Mouse (Mus musculus) heart, postnatal 36 days (tissue): ENCODE results near the gene Ydjc. TPM values are rescaled to one million over a fixed set of nuclear protein-coding genes. Genes with fewer than 3 reads are reported as not detected.
"Not testable (repeated sequence)": the region's sequence is repeated elsewhere in the genome, so short reads cannot be mapped to it uniquely, and the experiment has no call there.

Source experiments
- DNase-seq, 2 experiments: peaks; one replicate each; pipeline ENCODE4 v3.0.0; 2021 to 2022
- intact Hi-C: fragments of 180-260 bp; cut with DNase I; formaldehyde crosslinking; loops from one replicate; pipeline ENCODE4 v1.15.1; 2025
- total RNA-seq, 2 experiments: library from RNA; stranded (reverse); gene quantifications; 2 replicates each; pipeline ENCODE4 v1.2.3; 2021

Gene Ydjc
- total RNA-seq, 2 experiments from 2014 or later = 1.6 to 1.7 TPM

DNA sequence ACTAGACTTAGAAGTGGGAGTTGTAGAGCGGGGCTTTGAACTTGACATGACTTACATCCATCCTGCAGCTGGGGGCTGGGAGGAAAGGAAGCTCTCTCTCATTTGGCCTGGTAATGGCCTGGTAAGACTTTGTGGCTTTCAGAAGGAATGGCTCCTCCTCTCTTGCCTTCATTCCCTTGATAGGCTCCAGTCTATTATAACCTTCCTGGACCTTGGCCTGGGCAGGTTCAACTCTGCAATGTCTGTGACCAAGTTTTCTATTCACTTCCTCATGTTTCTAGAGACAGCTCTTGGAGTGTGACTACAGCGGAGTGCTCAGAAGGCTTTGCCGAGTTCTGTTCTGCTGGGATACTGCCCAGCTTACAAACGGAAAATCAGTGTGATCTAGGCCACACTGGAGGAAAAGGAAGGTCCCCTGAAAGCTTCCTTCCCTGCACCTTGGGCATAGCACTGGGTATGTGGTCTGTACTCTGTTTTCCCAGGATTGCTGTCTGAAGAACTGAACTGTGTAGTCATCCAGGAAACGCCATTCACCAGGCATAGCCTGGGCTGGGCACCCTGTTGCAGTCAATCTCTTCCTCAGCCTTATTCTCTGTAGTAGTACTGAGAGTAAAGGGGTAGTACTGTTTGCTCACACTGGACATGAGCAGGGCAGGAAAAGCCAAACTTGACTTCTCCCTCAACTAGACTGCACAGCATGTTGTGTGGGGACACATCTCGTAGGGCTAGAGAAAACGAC lies 6.3 kb downstream of the Ydjc start:
- intact Hi-C loops = no loop called here

DNA sequence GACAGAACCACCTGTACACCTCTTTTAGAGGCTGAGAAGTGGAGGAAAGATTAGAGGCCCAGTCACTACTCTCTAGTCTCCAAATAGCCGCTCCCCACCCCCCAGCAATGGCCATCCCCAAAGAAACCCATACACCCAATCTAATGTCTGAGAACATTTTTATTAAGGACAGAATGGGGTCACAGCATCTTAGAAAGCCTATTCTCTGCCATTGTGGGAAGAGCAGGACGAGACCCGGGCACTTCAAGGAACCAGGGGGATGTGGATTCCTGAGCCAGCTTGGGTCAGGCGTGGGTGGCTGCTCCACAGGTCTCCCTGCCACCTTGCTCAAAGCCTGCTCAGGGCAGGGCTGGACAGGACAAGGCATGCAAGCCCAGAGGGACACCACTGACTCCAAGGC lies 7.5 kb downstream of the Ydjc start:
- intact Hi-C loops = no loop called here
- DNase-seq = no peak

More for the DNA sequence above, 6.3 kb downstream of the Ydjc start:
- DNase-seq = no peak

DNA sequence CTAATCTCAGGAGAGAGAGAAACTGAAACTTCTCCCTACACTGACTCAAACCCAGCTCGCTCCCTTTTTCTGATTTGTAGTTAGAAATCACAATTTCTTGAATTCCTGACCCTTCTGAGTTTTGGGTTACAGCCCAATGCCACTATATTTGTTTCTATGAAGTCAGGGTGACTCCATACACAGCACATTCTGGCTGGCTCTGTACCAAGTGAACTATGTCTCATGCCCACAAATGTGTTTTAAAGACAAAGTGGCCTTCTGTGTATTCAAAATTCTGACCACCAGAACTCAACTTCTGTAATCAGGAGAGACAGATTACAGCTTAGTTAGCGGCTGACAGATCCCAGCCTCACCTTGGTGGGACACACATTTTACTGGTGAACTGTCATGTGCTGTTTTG lies 9.9 kb downstream of the Ydjc start:
- intact Hi-C loops = no loop called here
- DNase-seq = no peak

DNA sequence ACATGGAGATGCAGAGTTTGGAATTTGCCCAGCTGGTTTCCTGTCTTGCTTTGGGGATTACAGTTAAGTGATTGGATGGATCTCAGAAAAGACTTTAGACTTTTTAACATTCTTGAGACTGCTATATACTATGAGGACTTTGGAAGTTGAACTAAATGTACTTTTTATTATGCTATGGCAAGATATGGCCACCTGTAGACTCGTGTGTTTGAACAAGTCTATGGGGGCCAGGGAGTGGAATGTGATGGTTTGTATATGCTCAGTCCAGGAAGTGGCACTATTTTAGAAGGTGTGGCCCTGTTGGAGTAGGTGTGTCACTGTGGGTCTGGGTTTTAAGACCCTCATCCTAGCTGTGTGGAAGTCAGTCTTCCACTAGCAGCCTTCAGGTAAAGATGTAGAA lies 21.1 kb downstream of the Ydjc start:
- intact Hi-C loops, DNase-seq: not testable (repeated sequence)

DNA sequence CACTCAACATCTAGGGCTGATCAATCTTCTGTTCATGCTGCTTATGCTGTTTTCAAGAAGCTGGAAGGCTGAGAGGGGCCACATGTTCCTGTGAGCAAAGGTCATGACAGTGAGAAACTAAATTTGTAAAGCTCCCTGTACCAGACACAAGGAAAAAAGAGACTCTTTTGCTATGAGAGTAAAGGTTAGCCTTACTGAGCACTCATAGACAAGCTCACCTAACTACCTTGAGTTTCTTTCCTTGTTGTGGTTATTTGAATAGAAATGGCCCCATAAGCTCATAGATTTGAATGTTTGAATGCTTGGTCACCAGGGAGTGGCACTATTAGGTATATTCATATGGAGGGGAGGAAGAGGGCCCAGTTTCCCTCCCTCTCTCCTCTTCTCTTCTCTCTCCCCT lies 22.8 kb downstream of the Ydjc start:
- intact Hi-C loops = no loop called here
- DNase-seq = no peak

DNA sequence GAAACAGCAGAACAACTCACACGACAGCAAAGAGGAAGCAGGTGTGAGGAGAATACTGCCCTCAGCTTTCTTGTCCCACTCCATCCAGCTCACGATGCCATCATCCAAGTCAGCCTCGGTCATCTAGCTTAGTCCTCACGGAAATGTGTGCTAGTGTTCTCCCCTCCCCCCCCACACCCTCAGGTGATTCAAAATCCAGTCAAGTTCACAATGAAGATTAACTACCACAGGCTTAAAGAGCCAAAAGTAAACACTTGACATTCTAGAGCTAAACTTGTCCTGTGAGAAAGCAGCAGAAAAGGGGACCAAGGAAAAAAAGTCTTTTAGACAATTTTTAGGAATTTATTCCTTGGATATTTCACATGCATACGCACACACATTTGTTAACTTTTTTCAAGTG lies 23.6 kb downstream of the Ydjc start:
- intact Hi-C loops = no loop called here
- no peak for DNase-seq

DNA sequence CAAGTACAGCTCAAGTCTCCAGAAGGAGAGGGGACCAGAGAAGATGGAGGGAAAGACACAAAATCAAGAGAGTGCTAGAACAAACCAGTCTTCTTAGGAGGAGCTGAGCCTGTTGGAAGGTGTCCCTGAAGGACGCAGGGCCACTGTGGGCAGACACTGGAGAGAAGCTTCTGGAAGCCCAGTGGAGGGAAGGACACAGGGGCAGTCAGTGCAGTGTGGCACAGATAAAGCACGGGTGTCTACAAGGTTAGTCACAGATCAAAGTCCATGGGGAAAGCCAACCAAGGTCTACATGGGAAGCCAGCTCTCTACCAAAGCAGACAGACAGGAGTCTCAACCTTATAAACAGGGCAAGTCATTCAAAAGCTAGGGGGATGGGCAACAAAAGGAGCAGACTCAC lies 31.3 kb downstream of the Ydjc start:
- DNase-seq = no peak
- intact Hi-C loops = no loop called here

DNA sequence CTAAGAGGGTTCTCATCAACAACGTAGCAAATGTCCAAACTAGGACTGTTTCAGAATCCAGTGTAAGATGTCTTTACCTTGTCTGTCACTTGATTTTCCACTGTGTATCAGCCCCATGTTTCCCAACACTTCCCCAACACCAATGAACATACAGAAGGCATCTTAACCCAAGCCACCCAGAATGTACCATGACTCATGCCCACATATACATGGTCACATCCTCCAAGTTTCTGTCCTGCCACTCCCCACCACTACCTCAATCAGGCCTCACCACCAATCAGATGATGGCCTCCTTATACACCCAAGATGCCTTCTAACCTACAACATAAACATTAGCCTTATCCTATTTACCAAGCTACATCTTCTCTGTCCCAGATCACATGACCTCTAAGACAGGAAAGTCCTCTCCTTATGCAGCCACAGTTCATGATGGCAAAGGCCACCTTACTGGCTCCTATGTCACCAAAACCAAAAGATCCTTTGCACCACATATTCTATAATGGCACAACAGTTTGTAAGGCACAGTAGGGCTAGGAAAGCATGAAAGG lies 33.3 kb downstream of the Ydjc start:
- no peak for DNase-seq
- intact Hi-C loops = no loop called here

DNA sequence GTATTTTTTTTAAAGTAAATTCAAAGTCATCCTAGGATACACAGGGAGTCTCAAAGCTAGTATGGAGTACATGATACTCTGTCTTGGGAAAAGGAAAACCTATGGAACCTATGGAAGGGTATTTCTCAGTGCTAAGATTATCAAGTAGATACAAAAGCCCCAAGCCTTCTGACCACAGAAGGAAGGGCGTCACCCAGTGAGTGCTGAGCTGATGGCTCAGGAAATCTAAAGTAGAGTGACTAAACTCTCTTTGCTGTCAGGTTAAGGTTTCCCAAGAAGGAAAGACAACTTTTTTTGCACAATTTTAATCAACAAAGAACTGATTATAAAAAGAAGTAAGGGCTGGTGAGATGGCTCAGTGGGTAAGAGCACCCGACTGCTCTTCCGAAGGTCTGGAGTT lies 35.3 kb downstream of the Ydjc start:
- intact Hi-C loops = no loop called here

DNA sequence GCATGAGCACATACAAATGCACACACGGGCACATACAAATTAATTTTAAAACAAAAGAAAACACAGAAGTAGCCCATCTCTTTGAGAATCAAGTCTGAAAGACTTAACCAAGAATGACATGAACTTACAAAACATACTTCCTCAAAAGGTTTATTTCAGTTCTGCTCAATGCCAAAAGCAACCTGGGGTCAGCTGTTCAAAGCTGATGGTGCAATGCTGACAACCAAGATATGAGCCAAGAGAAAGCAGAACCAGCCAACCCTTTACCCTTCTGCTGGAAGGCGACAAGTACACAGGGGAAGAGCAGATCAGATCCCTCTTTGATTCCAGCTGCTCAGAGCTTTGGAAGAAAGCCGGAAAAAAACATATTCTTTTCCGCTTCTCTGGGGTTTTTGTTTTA lies 37.0 kb downstream of the Ydjc start:
- peak; percentile 14 to 30 for DNase-seq
- intact Hi-C loops = no loop called here

More for the DNA sequence above, 35.3 kb downstream of the Ydjc start:
- no peak for DNase-seq

DNA sequence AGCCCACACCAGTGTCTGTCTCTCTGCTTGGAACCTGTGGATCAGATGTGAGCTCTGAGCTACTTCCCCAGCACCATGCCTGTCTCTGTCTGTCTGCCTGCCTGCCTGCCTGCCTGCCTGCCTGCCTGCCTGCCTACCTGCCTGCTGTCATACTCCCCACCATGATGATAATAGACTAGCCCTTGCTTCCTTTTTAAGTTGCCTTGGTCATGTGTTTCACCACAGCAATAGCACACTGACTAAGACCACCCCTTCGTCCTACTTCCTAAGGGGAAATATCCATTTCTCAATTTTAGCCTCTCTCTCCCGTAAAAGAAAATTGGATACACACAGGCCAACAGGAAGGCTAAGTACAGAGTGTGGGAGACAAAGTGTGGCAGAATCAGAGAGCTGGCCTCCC lies 37.7 kb downstream of the Ydjc start:
- intact Hi-C loops = no loop called here
- DNase-seq = no peak

DNA sequence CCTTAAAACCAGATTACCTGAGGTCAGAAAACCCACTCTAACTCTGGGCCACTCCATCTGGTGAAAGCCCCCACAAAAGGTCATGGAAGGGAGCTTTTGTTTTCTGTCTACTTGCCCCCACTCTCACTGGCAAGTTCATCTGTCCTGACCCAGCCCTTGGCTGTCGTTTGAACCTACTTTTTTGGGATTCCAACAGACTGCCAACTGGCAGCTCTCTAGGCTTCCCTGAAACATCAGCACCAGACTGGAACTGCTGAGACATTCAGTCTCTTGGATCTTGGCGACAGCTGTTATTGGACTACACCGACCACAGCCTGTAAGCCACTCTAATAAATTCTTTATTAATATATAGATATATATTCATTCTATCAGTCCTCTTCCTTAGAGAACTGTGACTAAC lies 38.6 kb downstream of the Ydjc start:
- no peak for DNase-seq
- intact Hi-C loops = no loop called here

DNA sequence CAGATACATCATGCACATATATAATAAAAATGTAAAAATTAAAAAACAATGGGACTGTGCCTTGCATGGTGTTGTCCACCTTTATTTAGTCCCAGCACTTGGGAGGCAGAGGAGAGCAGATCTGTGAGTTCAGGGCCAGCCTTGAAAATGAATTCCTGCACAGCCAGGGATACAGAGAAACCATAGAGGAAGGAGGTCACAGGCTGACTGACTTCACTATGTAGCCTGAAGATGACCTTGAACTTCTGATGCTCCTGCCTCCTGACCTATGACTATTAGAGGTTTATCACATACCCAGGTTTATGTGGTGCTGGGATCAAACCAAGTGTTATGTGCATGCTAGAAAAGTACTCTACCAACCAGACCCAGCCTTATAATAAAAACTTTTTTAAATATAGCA lies 41.1 kb downstream of the Ydjc start:
- no peak for DNase-seq
- intact Hi-C loops = no loop called here

DNA sequence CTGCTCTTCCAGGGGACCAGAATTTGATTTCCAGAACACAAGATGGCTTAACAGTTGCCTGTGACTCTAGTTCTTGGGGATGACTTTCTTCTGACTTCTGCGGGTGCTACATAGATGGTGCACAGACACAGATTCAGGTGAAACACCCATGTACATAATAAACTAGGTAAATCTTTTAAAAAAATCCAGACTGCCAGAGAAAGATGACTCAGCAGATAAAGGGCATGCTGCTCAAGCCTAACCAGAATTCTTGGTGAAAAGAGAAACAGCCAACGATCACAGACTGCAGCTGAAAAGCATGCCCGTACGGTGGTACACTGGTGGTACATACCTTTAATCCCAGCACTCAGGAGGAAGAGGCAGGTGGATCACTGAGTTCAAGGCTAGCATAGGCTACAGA lies 49.4 kb downstream of the Ydjc start:
- no peak for DNase-seq
- intact Hi-C loops = no loop called here

DNA sequence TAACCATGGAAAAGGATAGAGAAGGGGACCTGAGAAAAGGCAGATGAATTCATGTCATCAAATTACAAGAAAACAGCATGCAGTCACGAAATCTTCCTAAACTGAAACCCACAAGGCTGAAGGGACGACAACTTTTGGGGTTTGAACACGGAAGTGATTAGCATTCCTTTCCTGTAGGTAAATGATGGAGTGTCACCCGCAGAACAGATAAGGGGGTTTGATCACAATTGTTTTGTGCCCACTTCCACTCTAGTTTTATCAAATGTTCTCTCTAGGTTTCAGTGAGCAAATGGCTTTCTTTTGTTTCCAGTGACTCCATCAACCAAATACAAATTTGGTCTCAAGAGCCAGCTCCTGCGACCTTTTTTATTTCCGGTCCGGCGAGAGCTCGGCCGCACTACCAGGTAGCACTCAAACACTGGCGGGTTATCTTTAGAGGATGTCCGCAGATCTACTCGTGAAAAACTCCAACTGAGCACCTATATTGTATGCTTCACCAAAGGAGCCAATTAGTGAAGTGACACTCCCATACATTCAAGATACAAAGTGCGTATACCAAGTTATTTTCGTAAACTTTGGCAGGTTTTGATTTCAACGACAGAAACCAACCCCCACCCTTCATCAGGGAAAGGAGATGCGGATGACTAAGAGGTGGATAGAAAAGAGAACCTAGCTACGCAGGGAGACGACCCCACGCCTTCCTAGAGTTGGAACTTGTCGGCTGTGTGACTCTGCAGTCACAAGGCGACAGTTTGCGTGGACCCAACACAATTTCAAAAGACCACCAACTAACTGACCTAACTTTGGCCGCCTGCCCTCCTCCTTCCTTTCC lies 55.9 kb downstream of the Ydjc start:
- DNase-seq = no peak
- intact Hi-C loops = loop anchor here (10.0 kb wide), 1 partner anchor 204 kb away; the partner anchor contains the start of genes Pi4ka and Snap29

DNA sequence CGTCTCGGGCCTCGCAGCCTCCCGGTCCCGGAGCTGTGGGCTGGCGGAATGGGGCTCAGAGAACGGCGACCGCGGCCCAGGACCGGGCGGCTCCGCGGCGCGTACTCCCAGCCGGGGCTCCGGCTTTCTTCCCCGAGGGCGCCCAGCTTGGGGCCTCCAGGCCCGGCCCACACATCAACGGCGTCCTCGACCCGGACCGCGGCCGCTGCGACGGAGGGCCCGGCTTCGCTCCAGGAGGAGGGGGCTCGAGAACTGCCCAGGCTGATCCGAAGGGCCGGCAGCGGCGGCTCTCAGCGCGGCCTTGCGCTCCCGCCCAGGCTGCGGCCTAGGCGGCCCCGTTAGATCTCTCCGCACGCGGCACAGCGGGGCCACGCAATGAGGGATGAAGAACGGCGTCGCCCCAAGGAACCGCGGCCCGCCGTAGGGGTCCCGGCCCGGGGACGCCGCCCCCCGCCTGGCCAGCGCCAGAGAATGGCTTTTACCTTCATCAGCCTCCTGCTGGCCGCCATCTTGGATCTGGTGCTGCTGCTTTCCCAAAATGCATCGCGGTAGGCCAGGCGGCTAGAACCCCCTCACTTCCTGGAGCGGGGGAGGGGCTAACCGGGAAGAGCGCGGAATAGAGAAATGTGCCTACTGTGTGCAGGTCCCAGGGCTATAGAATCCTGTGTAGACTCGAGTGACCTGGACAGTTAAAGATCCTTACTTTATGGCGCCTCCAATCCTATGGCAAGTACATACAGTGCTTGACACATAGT lies 56.7 kb downstream of the Ydjc start:
- DNase-seq = peak; percentile 82 to 86
- intact Hi-C loops = loop anchor here (10.0 kb wide), 1 partner anchor 204 kb away; the partner anchor contains the start of genes Pi4ka and Snap29

DNA sequence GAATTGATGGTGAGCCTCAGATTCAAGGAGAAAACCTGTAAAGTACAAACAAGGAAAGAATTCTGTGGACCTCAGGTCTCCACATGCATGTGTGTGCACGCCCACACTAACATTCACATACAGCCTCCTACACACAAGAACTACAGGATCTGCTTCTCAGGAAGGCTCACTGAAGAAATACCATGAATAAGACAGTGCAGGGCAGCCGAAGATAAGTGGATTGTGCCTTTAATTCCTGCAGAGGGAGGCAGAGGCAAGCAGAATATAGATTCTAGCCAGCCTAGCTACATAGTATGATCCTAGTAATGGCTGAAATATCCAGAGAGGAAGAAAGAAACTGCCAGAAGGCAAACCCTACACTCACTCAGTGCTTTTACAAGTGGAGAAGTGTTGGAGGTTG lies 57.6 kb downstream of the Ydjc start:
- intact Hi-C loops = loop anchor here (10.0 kb wide), 1 partner anchor 203 kb away; the partner anchor contains the start of genes Pi4ka and Snap29
- no peak for DNase-seq

DNA sequence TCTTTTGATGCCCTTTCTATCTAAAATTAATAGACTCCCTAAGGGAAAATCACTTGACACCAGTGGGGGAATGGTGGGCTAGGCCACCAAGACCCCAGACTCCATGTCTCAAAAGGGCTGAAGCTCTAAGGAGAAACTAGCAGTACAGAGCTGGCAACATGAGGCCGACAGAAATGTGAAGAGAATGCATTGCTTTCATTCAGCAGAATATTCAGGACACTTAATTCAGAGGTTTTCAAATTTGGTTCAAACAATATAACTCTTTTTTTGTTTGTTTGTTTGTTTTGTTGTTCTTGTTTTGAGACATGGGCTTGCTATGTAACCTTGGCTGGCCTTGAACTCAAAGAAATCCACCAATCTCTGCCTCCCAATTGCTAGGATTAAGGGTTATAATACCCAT lies 58.1 kb downstream of the Ydjc start, which contains the start of gene Ube2l3:
TSS of gene Ube2l3 (minus strand) at position 101 of the 400 bp plus-strand sequence.
- intact Hi-C loops = loop anchor here (10.0 kb wide), 1 partner anchor 202 kb away; the partner anchor contains the start of genes Pi4ka and Snap29

DNA sequence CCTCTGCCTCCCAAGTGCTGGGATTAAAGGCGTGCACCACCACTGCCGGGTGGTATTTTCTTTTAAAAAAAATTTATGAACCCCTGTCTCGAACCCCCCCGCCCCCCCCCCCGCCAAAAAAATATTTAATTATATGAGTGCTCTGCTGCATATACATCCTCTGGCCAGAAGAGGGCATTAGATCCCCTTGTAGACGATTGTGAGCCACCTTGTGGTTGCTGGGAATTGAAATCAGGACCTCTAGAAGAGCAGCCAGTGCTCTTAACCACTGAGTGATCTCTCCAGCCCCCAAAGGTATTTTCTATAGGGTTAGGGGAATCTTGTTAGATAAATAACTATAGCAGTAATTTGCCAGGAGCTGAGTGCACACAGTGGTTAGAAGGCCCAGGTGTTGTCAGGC lies 60.6 kb downstream of the Ydjc start:
- intact Hi-C loops = loop anchor here (5.0 to 10.0 kb wide), 3 partner anchors 58 to 200 kb away; partner anchors contain the start of genes Ccdc116, Pi4ka, Sdf2l1 and Snap29
- peak; percentile 16 to 31 for DNase-seq

More for the DNA sequence above, 58.1 kb downstream of the Ydjc start, which contains the start of gene Ube2l3:
- no peak for DNase-seq
